Mouse (Mus musculus) neural tube, embryonic 11.5 days (tissue): ENCODE measurements at regions not wholly inside any gene's neighbourhood (a gene's known extent, or its start where the extent isn't known, plus 50 kb on each side); places are given as distances from the start of the nearest gene placed in this dataset.
"Not testable (repeated sequence)": the region's sequence is repeated elsewhere in the genome, so short reads cannot be mapped to it uniquely, and the experiment has no call there.

Experiments
- ATAC-seq: fragments of 200-750 bp; cut with Nextera tagmentation; 2 replicates; pipeline ENCODE4 v1.8.0; 2017; ENCODE audit warnings: moderate number of reproducible peaks, mild to moderate bottlenecking, moderate TSS enrichment, moderate library complexity; ENCODE audit not compliant: insufficient read depth, low FRiP score, low TSS enrichment
- DNase-seq: peaks from one replicate; pipeline ENCODE4 v3.0.0-alpha.2; 2015; ENCODE audit warnings: low spot score
- H3K27ac ChIP-seq: fragments of 300-500 bp; sonication (generic); 2 replicates; pipeline ENCODE4 v1.5.1; 2014; ENCODE audit warnings: low read depth, mild to moderate bottlenecking, low read length
- H3K27me3 ChIP-seq: fragments of 300-500 bp; sonication (generic); 2 replicates; pipeline ENCODE4 v1.6.1; 2014; ENCODE audit warnings: mild to moderate bottlenecking, low read length, mixed read lengths; ENCODE audit not compliant: control insufficient read depth, insufficient read depth
- H3K36me3 ChIP-seq: fragments of 300-500 bp; sonication (generic); 2 replicates; pipeline ENCODE4 v1.6.1; 2014; ENCODE audit warnings: mild to moderate bottlenecking, low read length, moderate library complexity, mixed read lengths; ENCODE audit not compliant: control insufficient read depth, insufficient read depth
- H3K4me1 ChIP-seq: fragments of 300-500 bp; sonication (generic); 2 replicates; pipeline ENCODE4 v1.6.1; 2014; ENCODE audit warnings: low read length, mixed read lengths; ENCODE audit not compliant: control insufficient read depth, insufficient read depth
- H3K4me2 ChIP-seq: fragments of 300-500 bp; sonication (generic); 2 replicates; pipeline ENCODE4 v1.6.1; 2014; ENCODE audit warnings: low read depth, mild to moderate bottlenecking, moderate library complexity
- H3K4me3 ChIP-seq: fragments of 300-500 bp; sonication (generic); 2 replicates; pipeline ENCODE4 v1.5.1; 2014; ENCODE audit warnings: low read depth, low read length
- H3K9ac ChIP-seq: fragments of 300-500 bp; sonication (generic); 2 replicates; pipeline ENCODE4 v1.6.1; 2014; ENCODE audit warnings: mild to moderate bottlenecking, low read length
- H3K9me3 ChIP-seq: fragments of 300-500 bp; sonication (generic); 2 replicates; pipeline ENCODE4 v1.6.1; 2016; ENCODE audit warnings: low read length; ENCODE audit not compliant: control insufficient read depth
- WGBS: fragments of 180-500 bp; shearing (Covaris S2); extraction: QIAGEN DNeasy Blood & Tissue Kit; methylation state at CpG from one replicate; pipeline ENCODE4 v1.1.7; 2014; 5-methylcytosine and 5-hydroxymethylcytosine counted together

GRCm38 (mm10) chr13:75461273-75461672 is 245.3 kb upstream of the Ell2 start:
- no peaks in the 10 kb centered on the region for H3K36me3 ChIP-seq
- no peak overlapping the region for H3K4me3 ChIP-seq
- no peak overlapping the region for H3K4me2 ChIP-seq
- WGBS = 60% methylated on average over 2 of the region's 2 CpGs
- H3K4me1 ChIP-seq = no peaks in the 10 kb centered on the region
- no peak for ATAC-seq
- no peaks in the 10 kb centered on the region for H3K9me3 ChIP-seq
- H3K27ac ChIP-seq = no peak overlapping the region
- no peak overlapping the region for H3K9ac ChIP-seq
- H3K27me3 ChIP-seq = no peaks in the 10 kb centered on the region
- no peak for DNase-seq

DNA sequence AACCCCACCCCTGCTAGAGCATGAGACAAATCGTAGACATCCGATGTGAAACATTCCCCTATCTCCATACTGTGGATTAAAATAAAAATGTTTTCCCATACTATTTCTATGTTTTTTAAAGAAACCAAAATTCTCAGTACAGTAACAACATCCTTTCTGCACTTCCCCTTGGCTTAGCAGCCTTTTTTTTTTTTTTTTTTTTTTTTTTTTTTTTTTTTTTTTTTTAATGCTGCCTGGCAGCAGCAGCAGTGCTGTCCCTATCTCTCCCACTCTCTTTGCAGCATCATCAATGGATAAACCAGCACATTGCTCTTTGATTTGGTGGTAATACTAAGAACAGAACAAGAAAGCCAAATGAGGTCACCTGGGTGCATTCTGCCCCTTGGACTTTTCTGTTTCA is 239.3 kb upstream of the Ell2 start:
- DNase-seq = no peak
- WGBS = 96% methylated on average over 2 of the region's 2 CpGs
- ATAC-seq = no peak

DNA sequence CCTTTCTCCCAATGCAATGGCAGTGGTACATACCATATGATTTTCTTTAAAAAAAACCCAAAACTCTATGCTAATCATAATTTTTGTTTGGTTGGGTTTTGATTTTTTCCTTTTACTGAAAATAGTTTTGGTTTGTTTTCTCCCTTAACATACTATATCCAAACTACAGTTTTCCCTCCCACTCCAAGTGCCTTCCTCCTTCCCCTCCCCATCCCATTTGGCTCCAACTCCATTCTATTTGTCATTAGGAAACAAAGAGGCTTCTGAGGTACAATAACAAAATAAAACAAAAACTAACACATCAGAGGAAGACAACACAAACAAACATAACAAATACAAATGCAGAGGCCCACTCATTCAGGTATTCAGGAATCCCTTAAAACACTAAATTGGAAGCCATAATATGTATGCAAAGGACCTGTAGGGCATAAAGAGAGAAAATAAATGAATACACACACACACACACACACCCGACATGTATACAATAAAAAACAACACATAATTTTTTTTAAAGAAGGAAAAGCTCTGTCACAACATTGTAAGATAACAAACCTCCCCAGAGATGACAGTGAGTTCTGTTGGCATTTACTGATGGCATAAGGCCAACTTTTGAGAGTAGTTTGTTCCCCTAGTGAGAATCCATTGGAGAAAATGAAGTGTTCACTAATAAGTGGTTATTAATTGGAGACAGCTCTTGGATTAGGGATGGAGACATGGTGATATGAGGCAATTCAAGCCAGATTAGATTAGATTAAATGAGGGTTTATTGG is 230.5 kb upstream of the Ell2 start:
- Histone ChIP-seq H3K4me1 (no peaks in the 10 kb centered on the region), H3K36me3 (no peaks in the 10 kb centered on the region), H3K4me3 (no peak overlapping the region), H3K27me3 (no peaks in the 10 kb centered on the region), H3K4me2 (no peak overlapping the region), H3K9me3 (no peaks in the 10 kb centered on the region), H3K27ac (no peak overlapping the region), H3K9ac (no peak overlapping the region)
- ATAC-seq (no peak), DNase-seq (no peak)
- WGBS = 91% methylated on average over 1 of the region's 1 CpGs

More for the DNA sequence above, 239.3 kb upstream of the Ell2 start:
- Histone ChIP-seq H3K4me1 (no peaks in the 10 kb centered on the region), H3K4me3 (no peak overlapping the region), H3K9ac (no peak overlapping the region), H3K9me3 (no peaks in the 10 kb centered on the region), H3K36me3 (no peaks in the 10 kb centered on the region), H3K27me3 (no peaks in the 10 kb centered on the region), H3K4me2 (no peak overlapping the region), H3K27ac (no peak overlapping the region)

DNA sequence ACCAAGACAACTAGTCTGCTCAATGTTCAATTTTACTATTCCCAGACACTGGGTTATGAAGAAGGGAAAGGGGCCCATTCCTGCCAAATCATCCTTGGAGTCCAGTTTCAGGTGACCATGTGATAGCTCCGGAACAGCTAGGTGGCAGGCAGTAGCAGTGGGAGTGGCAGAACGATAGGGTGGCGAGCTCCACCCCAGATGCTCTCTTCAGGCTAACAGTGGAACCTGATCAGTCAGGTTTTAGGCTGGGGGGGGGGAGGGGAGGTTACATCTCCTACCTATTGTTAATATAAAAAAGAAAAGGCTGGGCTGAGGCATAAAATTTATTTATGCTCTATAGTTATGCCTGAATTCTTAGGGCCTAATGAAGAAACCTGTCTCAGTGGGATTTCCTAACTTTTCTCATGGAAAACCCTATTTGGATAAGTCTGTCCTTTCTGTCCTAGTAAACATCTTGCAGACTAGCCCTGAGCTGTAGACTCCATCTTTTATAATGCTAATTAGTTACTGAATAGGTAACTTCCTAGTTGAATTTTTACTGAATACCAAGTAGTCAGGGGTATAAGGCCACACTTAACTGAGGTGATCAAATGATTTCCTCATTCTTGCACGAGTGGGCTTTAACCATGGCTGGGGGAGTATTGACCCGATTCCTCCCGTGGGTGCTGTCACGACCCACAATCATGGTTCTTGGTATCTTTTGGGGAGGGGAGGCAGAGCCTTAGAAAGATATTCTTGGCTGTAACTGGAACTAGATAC is 223.2 kb upstream of the Ell2 start:
- DNase-seq, H3K36me3 ChIP-seq, H3K9me3 ChIP-seq, H3K4me2 ChIP-seq, H3K9ac ChIP-seq, H3K27me3 ChIP-seq, ATAC-seq, H3K27ac ChIP-seq, H3K4me3 ChIP-seq, H3K4me1 ChIP-seq: not testable (repeated sequence)
- 88% methylated on average over 7 of the region's 7 CpGs for WGBS

DNA sequence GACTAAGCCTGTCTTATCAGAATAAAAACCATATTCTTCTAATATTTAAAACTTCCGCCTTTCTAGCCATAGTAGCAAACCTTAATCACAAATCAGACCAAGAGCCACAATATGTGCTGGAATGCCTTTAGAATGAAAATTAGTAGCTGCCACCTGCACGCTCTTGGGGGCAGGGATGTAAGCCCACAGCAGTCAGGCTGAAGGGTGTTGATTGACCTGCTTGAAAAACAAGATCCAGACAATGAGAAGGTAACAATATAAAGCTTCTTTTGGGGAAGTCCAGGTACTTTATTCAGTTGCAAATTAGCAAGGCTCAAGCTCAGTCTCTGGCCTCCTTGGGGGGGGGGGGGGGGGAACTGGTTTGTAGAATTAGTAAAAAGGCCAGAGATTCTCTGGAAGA is 222.3 kb upstream of the Ell2 start:
- not testable (repeated sequence) for H3K4me3 ChIP-seq, H3K27ac ChIP-seq, ATAC-seq, H3K27me3 ChIP-seq, H3K4me2 ChIP-seq, H3K36me3 ChIP-seq, H3K9me3 ChIP-seq, H3K4me1 ChIP-seq, DNase-seq, H3K9ac ChIP-seq
- WGBS = 94% methylated on average over 2 of the region's 2 CpGs

DNA sequence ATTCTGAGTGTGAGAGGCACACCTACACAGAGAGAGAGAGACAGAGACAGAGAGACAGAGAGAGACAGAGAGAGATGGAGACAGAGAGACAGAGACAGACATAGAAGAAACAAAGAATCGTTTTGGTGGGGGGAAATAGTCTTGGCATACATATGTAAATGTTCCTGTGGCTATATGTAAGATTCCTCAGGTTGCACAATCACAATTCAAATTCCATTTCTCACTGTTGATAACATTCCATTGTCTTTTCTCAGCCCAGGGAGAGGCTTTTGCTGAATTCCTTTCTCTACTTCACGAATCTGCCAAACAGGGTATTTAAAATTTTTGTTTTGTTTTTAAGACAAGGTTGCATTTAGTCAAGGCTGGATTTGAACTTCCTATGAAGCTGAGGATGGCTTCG is 205.0 kb upstream of the Ell2 start:
- Histone ChIP-seq H3K4me1 (no peaks in the 10 kb centered on the region), H3K36me3 (no peaks in the 10 kb centered on the region)

GRCm38 (mm10) chr13:75503394-75503793 is 203.2 kb upstream of the Ell2 start:
- no peaks in the 10 kb centered on the region for H3K27me3 ChIP-seq
- ATAC-seq = no peak
- H3K27ac ChIP-seq = no peak overlapping the region
- H3K9me3 ChIP-seq = no peaks in the 10 kb centered on the region
- H3K4me2 ChIP-seq = no peak overlapping the region
- no peak overlapping the region for H3K9ac ChIP-seq
- no peak overlapping the region for H3K4me3 ChIP-seq
- no peak for DNase-seq
- H3K36me3 ChIP-seq = no peaks in the 10 kb centered on the region
- no peaks in the 10 kb centered on the region for H3K4me1 ChIP-seq

More for the DNA sequence above, 205.0 kb upstream of the Ell2 start:
- no peak for ATAC-seq
- no peaks in the 10 kb centered on the region for H3K9me3 ChIP-seq
- 75% methylated on average over 3 of the region's 3 CpGs for WGBS
- DNase-seq = no peak
- no peak overlapping the region for H3K4me3 ChIP-seq
- no peaks in the 10 kb centered on the region for H3K27me3 ChIP-seq
- H3K4me2 ChIP-seq = no peak overlapping the region
- no peak overlapping the region for H3K27ac ChIP-seq
- H3K9ac ChIP-seq = no peak overlapping the region

GRCm38 (mm10) chr13:75514315-75515020 is 192.1 kb upstream of the Ell2 start:
- Histone ChIP-seq H3K27ac (no peak overlapping the region), H3K9me3 (no peaks in the 10 kb centered on the region), H3K4me3 (no peak overlapping the region), H3K27me3 (no peaks in the 10 kb centered on the region), H3K9ac (no peak overlapping the region), H3K4me2 (no peak overlapping the region), H3K36me3 (no peaks in the 10 kb centered on the region), H3K4me1 (no peaks in the 10 kb centered on the region)
- DNase-seq = no peak
- ATAC-seq = no peak
- WGBS = 41% methylated on average over 1 of the region's 1 CpGs
